In genomic region chr7:135860741-135861408, GRCm38 (mm10) we compare ENCODE assay signal across 10 mouse cellular contexts.
DNase-seq lines count a peak whose midpoint lies in the region; ATAC-seq and TF ChIP-seq lines count a peak whose summit lies in the region.
"Had no signal": no experiment of that assay in that cellular context is flagged by ENCODE, and none has a peak within 500 bp of the region (broad histone marks: within the 10 kb centered on the region; RNA-seq: fewer than 3 reads in every experiment).

No protein-coding gene starts in this region.

- no peaks in the 10 kb centered on the region for H3K36me3 ChIP-seq in lung, embryonic 16.5 days (ENCODE audit: control insufficient read depth, insufficient read depth, low read length)
- no peaks in the 10 kb centered on the region for H3K36me3 ChIP-seq in kidney, embryonic 16.5 days (ENCODE audit: insufficient read depth, low read length)
- H3K36me3 ChIP-seq in stomach, embryonic 15.5 days: no peaks in the 10 kb centered on the region
- H3K36me3 ChIP-seq in midbrain, embryonic 16.5 days (ENCODE audit: control insufficient read depth, insufficient read depth, low read length): no peaks in the 10 kb centered on the region
- H3K36me3 ChIP-seq in midbrain, embryonic 11.5 days (ENCODE audit: control insufficient read depth, insufficient read depth, low read length): no peaks in the 10 kb centered on the region
- H3K36me3 ChIP-seq in forebrain, embryonic 16.5 days (ENCODE audit: control insufficient read depth, insufficient read depth): no peaks in the 10 kb centered on the region

- peak; percentile 64 for ATAC-seq in lung, embryonic 16.5 days (ENCODE audit: low read depth)
- peak; percentile 33; the same call in 1 of the 2 replicates for ATAC-seq in kidney, embryonic 16.5 days (ENCODE audit: low FRiP score, low TSS enrichment)
- peak; percentile 41; the same call in 1 of the 2 replicates for ATAC-seq in stomach, embryonic 15.5 days (ENCODE audit: insufficient read depth, low FRiP score, low read depth)
- ATAC-seq in midbrain, embryonic 16.5 days: no peak
- ATAC-seq in midbrain, embryonic 11.5 days (ENCODE audit: low FRiP score): no peak
- no peak for ATAC-seq in forebrain, embryonic 16.5 days

- H3K4me1 ChIP-seq in lung, embryonic 16.5 days (replicated peaks; ENCODE audit: control insufficient read depth, insufficient read depth, low read length): peaks cover 33% of the 10 kb centered on the region
- H3K4me1 ChIP-seq in lung, adult 2 months (ENCODE audit: control insufficient read depth, insufficient read depth, low read length): no peaks in the 10 kb centered on the region
- H3K4me1 ChIP-seq in kidney, embryonic 16.5 days (ENCODE audit: insufficient read depth, low read length): peaks cover 48% of the 10 kb centered on the region
- peaks cover 27% of the 10 kb centered on the region for H3K4me1 ChIP-seq in stomach, embryonic 15.5 days
- H3K4me1 ChIP-seq in midbrain, embryonic 16.5 days (ENCODE audit: control insufficient read depth, insufficient read depth, low read length): no peaks in the 10 kb centered on the region
- H3K4me1 ChIP-seq in midbrain, embryonic 11.5 days (ENCODE audit: control insufficient read depth, insufficient read depth, low read length): no peaks in the 10 kb centered on the region
- peaks cover 9% of the 10 kb centered on the region for H3K4me1 ChIP-seq in forebrain, embryonic 16.5 days (replicated peaks; ENCODE audit: control insufficient read depth, insufficient read depth, low read length)

- no peak overlapping the region for H3K9ac ChIP-seq in lung, embryonic 16.5 days (ENCODE audit: low read length)
- H3K9ac ChIP-seq in kidney, embryonic 16.5 days (replicated peaks; ENCODE audit: low read length): no peak overlapping the region; the same call in 1 of the 2 replicates
- no peak overlapping the region for H3K9ac ChIP-seq in stomach, embryonic 15.5 days
- H3K9ac ChIP-seq in midbrain, embryonic 16.5 days (ENCODE audit: low read depth, low read length): no peak overlapping the region
- no peak overlapping the region for H3K9ac ChIP-seq in midbrain, embryonic 11.5 days (ENCODE audit: low read length)
- no peak overlapping the region for H3K9ac ChIP-seq in forebrain, embryonic 16.5 days (replicated peaks; ENCODE audit: low read depth, low read length)

- 26% methylated on average over 14 of the region's 14 CpGs for WGBS in lung, embryonic 16.5 days
- 53% methylated on average over 14 of the region's 14 CpGs for WGBS in lung, adult 2 months
- WGBS in kidney, embryonic 16.5 days: 19% methylated on average over 14 of the region's 14 CpGs
- WGBS in stomach, embryonic 15.5 days: 35% methylated on average over 14 of the region's 14 CpGs
- 70% methylated on average over 14 of the region's 14 CpGs for WGBS in midbrain, embryonic 16.5 days
- WGBS in midbrain, embryonic 11.5 days: 72% methylated on average over 14 of the region's 14 CpGs
- 63% methylated on average over 14 of the region's 14 CpGs for WGBS in forebrain, embryonic 16.5 days

- no peak for TF ChIP-seq CTCF in lung, adult 2 months (IDR thresholded peaks at IDR 0.05; ENCODE audit: insufficient read depth, low read length)

- no peak for TF ChIP-seq POLR2A in lung, adult 2 months (IDR thresholded peaks at IDR 0.05; ENCODE audit: borderline replicate concordance, extremely low read depth, low read depth, low read length)

- H3K4me2 ChIP-seq in lung, embryonic 16.5 days (ENCODE audit: low read depth, low read length): peak overlapping the region; percentile 16; the same call in 1 of the 2 replicates
- peak overlapping the region; percentile 28; the same call in 1 of the 2 replicates for H3K4me2 ChIP-seq in kidney, embryonic 16.5 days (replicated peaks; ENCODE audit: low read depth, low read length)
- H3K4me2 ChIP-seq in stomach, embryonic 15.5 days: no peak overlapping the region
- H3K4me2 ChIP-seq in midbrain, embryonic 16.5 days (ENCODE audit: low read length): no peak overlapping the region
- no peak overlapping the region for H3K4me2 ChIP-seq in midbrain, embryonic 11.5 days
- H3K4me2 ChIP-seq in forebrain, embryonic 16.5 days (ENCODE audit: low read length): no peak overlapping the region

- H3K27ac ChIP-seq in lung, embryonic 16.5 days (ENCODE audit: low read length): peak overlapping the region; percentile 55
- H3K27ac ChIP-seq in kidney, embryonic 16.5 days (ENCODE audit: low read length): peak overlapping the region; percentile 90
- H3K27ac ChIP-seq in stomach, embryonic 15.5 days: peak overlapping the region; percentile 72
- H3K27ac ChIP-seq in midbrain, embryonic 16.5 days (ENCODE audit: low read length): no peak overlapping the region
- H3K27ac ChIP-seq in midbrain, embryonic 11.5 days (ENCODE audit: low read depth, low read length): no peak overlapping the region
- no peak overlapping the region for H3K27ac ChIP-seq in forebrain, embryonic 16.5 days (ENCODE audit: low read length)

- no peak overlapping the region for H3K4me3 ChIP-seq in lung, embryonic 16.5 days (ENCODE audit: low read length)
- H3K4me3 ChIP-seq in lung, adult 2 months (replicated peaks; ENCODE audit: extremely low read depth, low read depth, low read length): no peak overlapping the region
- no peak overlapping the region for H3K4me3 ChIP-seq in kidney, embryonic 16.5 days (ENCODE audit: low read length)
- no peak overlapping the region for H3K4me3 ChIP-seq in stomach, embryonic 15.5 days (replicated peaks)
- no peak overlapping the region for H3K4me3 ChIP-seq in midbrain, embryonic 16.5 days (ENCODE audit: low read depth, low read length)
- no peak overlapping the region for H3K4me3 ChIP-seq in midbrain, embryonic 11.5 days (ENCODE audit: low read depth, low read length)
- no peak overlapping the region for H3K4me3 ChIP-seq in forebrain, embryonic 16.5 days (replicated peaks; ENCODE audit: low read length)

- DNase-seq in lung, adult 2 months: no peak
- peak; percentile 36 to 46 for DNase-seq in heart, adult 9 months (ENCODE audit: low spot score in 2 of 2)
- DNase-seq in midbrain, embryonic 11.5 days (ENCODE audit: low spot score, missing footprints): no peak
- DNase-seq: layer of hippocampus, postnatal 36 days; midbrain, embryonic 14.5 days had no signal

- no peaks in the 10 kb centered on the region for H3K27me3 ChIP-seq in lung, embryonic 16.5 days (ENCODE audit: control insufficient read depth, insufficient read depth, low read depth, low read length)
- no peaks in the 10 kb centered on the region for H3K27me3 ChIP-seq in kidney, embryonic 16.5 days (ENCODE audit: insufficient read depth, low read length)
- no peaks in the 10 kb centered on the region for H3K27me3 ChIP-seq in stomach, embryonic 15.5 days (replicated peaks)
- H3K27me3 ChIP-seq in midbrain, embryonic 16.5 days (ENCODE audit: control insufficient read depth, insufficient read depth, low read depth, low read length): peaks cover 2% of the 10 kb centered on the region
- H3K27me3 ChIP-seq in midbrain, embryonic 11.5 days (ENCODE audit: control insufficient read depth, insufficient read depth, low read length): no peaks in the 10 kb centered on the region
- H3K27me3 ChIP-seq in forebrain, embryonic 16.5 days (replicated peaks; ENCODE audit: control insufficient read depth, insufficient read depth, low read length): no peaks in the 10 kb centered on the region; the same call in 1 of the 2 replicates

- no peaks in the 10 kb centered on the region for H3K9me3 ChIP-seq in lung, embryonic 16.5 days (ENCODE audit: control insufficient read depth, low read length)
- no peaks in the 10 kb centered on the region for H3K9me3 ChIP-seq in kidney, embryonic 16.5 days (ENCODE audit: low read length)
- H3K9me3 ChIP-seq in stomach, embryonic 15.5 days: no peaks in the 10 kb centered on the region
- no peaks in the 10 kb centered on the region for H3K9me3 ChIP-seq in midbrain, embryonic 16.5 days (replicated peaks; ENCODE audit: control insufficient read depth, low read length, poor library complexity, severe bottlenecking)
- H3K9me3 ChIP-seq in midbrain, embryonic 11.5 days (ENCODE audit: control insufficient read depth, low read length): no peaks in the 10 kb centered on the region
- no peaks in the 10 kb centered on the region for H3K9me3 ChIP-seq in forebrain, embryonic 16.5 days (ENCODE audit: control insufficient read depth, low read length)

Comparison
In these comparisons a context has a peak if more than half of its experiments do, and no peak if none do; other contexts are left out.
1. ATAC-seq: peak in lung, embryonic 16.5 days (single experiment), kidney, embryonic 16.5 days (single experiment) and stomach, embryonic 15.5 days (single experiment); none in midbrain, embryonic 16.5 days (single experiment), midbrain, embryonic 11.5 days (single experiment) and forebrain, embryonic 16.5 days (single experiment).
2. H3K27ac ChIP-seq: peak in lung, embryonic 16.5 days (single experiment), kidney, embryonic 16.5 days (single experiment) and stomach, embryonic 15.5 days (single experiment); none in midbrain, embryonic 16.5 days (single experiment), midbrain, embryonic 11.5 days (single experiment) and forebrain, embryonic 16.5 days (single experiment).
3. H3K4me2 ChIP-seq: peak in lung, embryonic 16.5 days (single experiment) and kidney, embryonic 16.5 days (single experiment); none in stomach, embryonic 15.5 days (single experiment), midbrain, embryonic 16.5 days (single experiment), midbrain, embryonic 11.5 days (single experiment) and forebrain, embryonic 16.5 days (single experiment).
4. DNase-seq: peak in heart, adult 9 months (2 of 2); none in lung, adult 2 months (single experiment) and midbrain, embryonic 11.5 days (single experiment).